Mouse (Mus musculus) left cerebral cortex, adult 18-20 months (tissue): Measurements from ENCODE around the gene Gak. TPM values are rescaled to one million over a fixed set of nuclear protein-coding genes. Genes with fewer than 3 reads are reported as not detected.
"Not testable (repeated sequence)": the region's sequence is repeated elsewhere in the genome, so short reads cannot be mapped to it uniquely, and the experiment has no call there.

Experiments used
- DNase-seq, 2 experiments: peaks; one replicate each; pipeline ENCODE4 v3.0.0; 2021 to 2022; ENCODE audit warnings: low spot score in 2 of 2, mixed read lengths in 1 of 2
- total RNA-seq, 2 experiments: library from RNA; stranded (reverse); gene quantifications; 2 replicates each; pipeline ENCODE4 v1.2.3; 2021

Gene Gak
- total RNA-seq, 2 experiments from 2014 or later = 95.7 to 98.5 TPM

DNA sequence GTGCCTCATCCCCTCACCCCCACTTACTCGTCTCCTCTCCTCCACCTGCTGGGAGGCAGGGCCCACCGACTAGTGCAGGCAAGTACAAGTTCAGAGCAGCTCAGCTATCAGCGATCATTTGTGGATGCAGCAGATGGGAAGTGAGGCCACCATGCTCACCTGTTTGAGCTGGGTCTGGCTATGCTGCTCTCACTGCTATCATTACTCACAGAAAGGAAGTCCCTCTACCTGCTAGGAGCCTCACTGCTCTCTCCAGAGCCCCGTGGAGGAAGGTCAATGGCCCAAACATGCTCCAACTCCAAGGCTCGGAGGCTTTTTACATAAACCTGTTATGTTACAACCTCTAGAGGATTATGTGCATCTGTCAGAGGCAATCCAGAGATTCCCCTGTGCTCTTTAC is 27.9 kb upstream of the Gak start:
- peak in 1 of 2 experiments; percentile 2 for DNase-seq

DNA sequence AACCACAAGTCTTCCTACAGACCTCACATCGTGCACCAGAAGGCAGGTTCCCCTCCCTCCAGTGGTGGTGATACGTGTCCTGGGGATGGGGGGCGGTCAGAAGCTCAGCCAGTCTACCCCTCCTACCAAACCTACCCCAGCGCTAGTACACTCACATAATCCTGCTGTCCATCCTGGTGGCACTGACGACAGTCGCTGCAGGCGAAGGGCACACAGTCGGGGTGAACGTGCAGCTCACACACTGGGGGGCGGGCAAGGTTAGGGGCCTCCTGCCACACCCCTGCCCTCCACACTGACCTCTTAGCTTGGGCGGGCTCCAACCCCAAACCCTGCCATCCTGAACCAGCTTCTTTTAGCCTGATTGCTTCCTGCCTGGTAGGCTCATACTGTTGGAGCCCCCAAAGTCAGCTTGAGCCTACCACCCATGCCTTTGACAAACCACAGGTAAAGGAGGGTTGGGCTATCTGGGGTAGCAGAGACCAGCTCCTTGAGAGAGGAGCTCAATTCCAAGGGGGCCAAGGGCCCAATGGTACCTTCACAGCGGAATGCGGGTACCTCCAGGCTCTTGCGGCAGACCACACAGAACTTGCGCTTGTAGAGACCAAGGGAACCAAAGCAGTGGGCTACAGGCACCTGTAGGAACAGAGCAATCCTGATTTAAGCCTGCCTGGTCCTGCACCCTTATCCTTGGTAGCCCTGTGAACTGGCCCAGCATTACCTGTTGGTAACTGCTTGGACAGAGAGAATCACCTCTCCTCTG is 26.5 kb upstream of the Gak start:
- peak; percentile 1 for DNase-seq

- DNase-seq = no peak
These were observed 25.8 kb upstream of the Gak start for GRCm38 (mm10) chr5:108655381-108655780.

GRCm38 (mm10) chr5:108654444-108654990 is 25.0 kb upstream of the Gak start:
- DNase-seq = peak in 1 of 2 experiments; percentile 1

- DNase-seq = peak in 1 of 2 experiments; percentile 1
These were observed 23.8 kb upstream of the Gak start for GRCm38 (mm10) chr5:108653341-108653740.

GRCm38 (mm10) chr5:108651823-108652222 is 22.3 kb upstream of the Gak start:
- peak; percentile 47 to 61 for DNase-seq

DNA sequence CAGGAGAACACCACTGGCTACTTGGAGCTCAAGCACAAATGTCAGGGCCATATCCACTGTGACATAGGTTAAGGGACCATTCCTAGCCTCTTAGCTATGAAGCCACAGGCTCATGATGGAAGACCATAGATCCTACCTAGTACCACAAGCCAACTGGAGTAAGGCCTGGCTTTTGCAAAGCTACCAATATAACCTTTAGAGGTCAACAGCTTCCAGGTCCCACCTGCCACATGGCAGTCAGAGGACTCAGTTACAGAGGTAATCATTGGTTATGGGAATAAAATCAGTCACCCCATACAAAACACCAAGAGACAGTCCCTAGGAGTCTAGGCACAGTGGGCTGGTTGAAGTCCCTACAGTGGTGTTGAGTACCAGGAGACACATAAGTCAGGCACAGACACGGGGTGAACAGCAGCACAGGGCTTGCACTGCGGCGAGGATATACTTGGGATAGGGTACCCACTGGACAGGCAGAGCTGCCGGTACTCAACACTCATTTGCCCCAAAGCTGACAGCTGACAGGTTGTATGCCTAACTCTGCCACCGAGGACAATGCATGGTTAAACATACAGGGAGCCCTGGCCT is 21.7 kb upstream of the Gak start:
- DNase-seq = no peak

- no peak for DNase-seq
These were observed 20.8 kb upstream of the Gak start for GRCm38 (mm10) chr5:108650341-108650740.

- no peak for DNase-seq
These were observed 19.5 kb upstream of the Gak start for GRCm38 (mm10) chr5:108648937-108649576.

DNA sequence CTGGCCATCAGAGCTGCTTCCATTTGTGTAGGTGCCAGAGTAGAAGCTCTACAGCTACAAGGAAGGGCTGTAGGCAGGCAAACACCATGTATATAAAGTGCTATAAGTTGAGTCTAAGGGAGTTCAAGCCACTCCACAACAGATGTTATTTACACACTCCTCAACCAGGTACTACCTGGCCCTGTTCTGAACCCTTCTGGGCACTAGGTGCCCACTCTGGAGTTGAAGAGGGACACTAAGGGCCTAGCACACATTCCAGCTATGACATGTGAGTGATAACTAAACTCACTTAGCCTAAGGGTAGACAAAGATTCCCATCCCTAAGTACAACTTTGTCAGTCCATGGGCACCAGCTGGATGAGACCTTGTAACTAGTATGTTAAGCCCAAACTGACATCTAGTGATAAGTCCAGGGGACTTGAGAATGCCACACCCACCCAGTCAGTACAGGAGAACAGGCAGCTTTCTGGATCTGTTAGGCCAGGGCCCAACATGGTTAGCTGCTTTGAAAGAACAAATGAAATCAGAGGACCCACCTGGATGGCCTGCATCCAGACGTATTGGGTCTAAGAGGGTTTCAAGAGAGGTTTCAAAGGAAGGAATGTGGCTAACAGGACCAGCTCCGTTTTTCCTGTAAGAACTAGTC is 18.4 kb upstream of the Gak start:
- no peak for DNase-seq

DNA sequence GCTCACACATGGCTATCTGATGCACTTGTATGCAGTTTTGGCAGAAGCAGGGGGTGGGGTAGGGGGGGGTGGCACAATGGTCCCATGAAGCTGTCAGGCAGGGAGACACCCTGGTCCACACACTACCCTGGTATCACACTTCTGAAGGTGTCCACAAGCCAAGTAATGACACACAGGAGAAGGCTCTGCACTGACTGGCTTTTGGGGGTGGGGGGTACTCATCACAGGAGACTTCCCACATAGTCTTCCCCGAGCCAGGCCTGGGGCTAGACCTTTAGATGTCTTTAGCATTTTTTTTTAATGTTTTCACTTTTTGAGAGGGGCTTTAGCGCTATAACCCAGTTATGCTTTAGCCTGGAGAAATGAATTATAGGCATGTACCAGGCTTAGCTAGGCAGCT is 17.8 kb upstream of the Gak start:
- DNase-seq = no peak

- DNase-seq = no peak
These were observed 16.7 kb upstream of the Gak start for GRCm38 (mm10) chr5:108646343-108646660.

DNA sequence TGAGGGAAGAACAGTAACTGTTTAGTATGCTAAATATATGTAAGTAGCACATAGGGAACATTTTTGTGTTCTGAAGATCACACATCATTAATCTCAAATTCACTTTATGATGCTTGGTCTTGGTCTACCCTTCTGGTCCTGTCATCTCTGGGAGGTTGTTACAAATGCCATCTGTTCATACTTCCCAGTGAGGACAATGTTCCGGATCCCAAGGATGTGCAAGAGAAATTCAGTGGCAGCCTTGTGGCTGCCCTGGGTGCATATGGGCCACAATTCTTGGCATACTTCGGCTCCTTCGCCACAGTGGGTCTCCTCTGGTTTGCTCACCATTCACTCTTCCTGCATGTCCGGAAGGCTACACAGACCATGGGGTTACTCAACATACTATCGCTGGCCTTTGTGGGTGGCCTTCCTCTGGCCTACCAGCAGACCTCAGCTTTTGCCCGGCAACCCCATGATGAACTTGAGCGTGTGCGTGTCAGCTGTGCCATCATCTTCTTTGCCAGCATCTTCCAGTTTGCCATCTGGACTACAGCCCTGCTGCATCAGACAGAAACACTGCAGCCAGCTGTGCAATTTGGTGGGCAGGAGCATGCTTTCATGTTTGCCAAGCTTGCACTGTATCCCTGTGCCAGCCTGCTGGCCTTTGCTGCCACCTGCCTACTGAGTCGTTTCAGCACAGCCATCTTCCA is 16.2 kb upstream of the Gak start:
- DNase-seq = no peak

DNA sequence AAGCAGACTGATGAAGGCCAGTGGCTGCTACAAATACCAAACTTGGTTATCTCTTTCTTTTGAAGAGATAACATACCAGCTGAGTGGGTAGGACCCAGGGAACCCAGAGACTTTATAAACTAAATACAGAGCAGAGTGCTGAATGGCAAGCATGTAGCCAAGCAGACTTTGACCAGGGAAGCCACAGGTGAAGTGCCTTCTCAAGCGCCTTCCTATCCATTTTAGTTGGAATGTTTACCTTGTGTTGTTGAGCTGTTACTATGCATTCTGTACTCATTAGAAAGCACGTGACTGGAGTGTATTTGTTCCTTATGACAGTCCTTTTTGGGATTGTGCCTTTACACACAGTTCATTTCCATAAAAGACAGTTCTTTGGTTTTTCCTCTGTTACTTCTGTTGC is 14.1 kb upstream of the Gak start:
- DNase-seq = no peak

- DNase-seq = no peak
These were observed 6.6 kb upstream of the Gak start for GRCm38 (mm10) chr5:108636172-108636571.

DNA sequence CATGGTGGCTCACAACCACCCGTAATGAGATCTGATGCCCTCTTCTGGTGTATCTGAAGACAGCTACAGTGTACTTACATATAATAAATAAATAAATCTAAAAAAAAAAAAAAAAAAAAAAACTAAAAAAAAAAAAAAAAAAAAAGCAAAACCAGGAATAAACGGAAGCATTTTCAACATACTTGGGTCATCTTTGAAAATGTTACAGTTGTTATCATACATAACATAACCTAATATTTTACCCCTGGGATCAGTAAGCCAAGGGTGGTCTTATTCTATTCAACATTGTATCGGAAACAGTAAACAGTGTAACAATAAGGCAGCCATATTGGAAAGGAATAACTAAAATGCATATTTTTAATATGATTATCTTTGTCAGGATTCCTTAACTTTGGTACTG is 4.5 kb upstream of the Gak start:
- DNase-seq = not testable (repeated sequence)

DNA sequence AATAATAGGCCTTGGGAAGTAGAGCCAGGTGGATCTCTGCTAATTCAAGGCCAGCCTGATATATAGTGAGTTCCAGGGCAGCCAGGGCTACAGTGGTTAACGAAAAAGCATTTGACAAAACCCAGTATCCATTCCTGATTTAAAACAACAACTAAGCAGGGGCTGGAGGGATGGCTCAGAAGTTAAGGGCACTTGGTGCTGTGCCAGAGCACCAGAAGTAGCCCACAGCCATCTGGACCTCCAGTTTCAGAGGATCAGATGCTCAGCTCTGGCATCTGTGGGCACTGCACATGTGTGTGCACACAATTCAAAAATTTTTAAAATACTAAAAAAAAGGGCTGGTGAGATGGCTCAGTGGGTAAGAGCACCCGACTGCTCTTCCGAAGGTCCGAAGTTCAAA is 4.1 kb upstream of the Gak start:
- no peak for DNase-seq

GRCm38 (mm10) chr5:108628891-108629633 is 493 bp downstream of the Gak start:
- DNase-seq = no peak

DNA sequence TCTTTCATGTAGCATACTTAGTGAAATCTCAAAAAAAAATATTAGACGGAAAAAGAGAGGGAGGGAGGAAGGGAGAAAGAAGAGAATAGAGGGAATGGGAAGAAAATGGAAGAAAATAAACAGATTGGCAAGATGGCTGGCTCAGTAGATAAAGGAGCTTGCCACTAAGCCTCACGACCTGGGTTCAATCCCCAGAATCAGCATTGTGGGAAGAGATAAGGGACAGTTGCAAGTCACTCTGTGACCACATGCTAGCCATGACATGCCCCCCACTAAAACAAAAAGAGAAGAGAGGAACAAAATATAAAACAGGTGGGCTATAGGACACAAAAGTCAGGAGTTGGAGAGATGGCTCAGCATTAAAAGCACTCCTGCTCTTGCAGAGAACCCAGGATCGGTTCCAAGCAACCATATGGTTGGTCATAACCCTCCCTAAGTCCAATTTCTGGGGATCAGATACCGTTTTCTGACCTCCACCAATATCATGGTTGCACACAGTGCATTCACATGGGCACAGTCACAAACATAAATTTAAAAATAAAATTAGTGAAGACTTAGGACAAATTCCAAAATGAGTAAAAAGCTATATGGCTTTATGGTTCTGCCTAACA is 3.4 kb downstream of the Gak start:
- DNase-seq = no peak

- no peak for DNase-seq
These were observed 7.7 kb downstream of the Gak start for GRCm38 (mm10) chr5:108621870-108622269.
